Mouse (Mus musculus): ENCODE results near the gene Phf24. TPM values are rescaled to one million over a fixed set of nuclear protein-coding genes. Genes with fewer than 3 reads are reported as not detected.

The Phf24 gene
- polyA plus RNA-seq (2014; fragmentation: Nextera tagmentation; extraction: Ambion mirVana) = 4.9 and 5.7 TPM in 2 replicates

- H3K27ac ChIP-seq (replicated peaks; ENCODE audit: low read depth, low read length) = no peak within 1 kb of the TSS
- peak within 1 kb of the TSS; percentile 65 for H3K4me3 ChIP-seq (ENCODE audit: low read depth, low read length)
- H3K36me3 ChIP-seq (ENCODE audit: control insufficient read depth, insufficient read depth, low read length) = no peaks in the 10 kb centered on the region
- DNase-seq (ENCODE audit: low spot score) (peak; percentile 73), ATAC-seq (ENCODE audit: low read depth) (peak; percentile 83)
- H3K4me2 ChIP-seq (ENCODE audit: low read depth, low read length) = peak within 1 kb of the TSS; percentile 89
- WGBS = 1% methylated on average over 12 of the region's 90 CpGs
- peaks cover 52% of the 10 kb centered on the region for H3K27me3 ChIP-seq (replicated peaks; ENCODE audit: control insufficient read depth, insufficient read depth, low read length)
- H3K4me1 ChIP-seq (ENCODE audit: control insufficient read depth, insufficient read depth, low read length) = no peaks in the 10 kb centered on the region
- H3K9me3 ChIP-seq (ENCODE audit: control insufficient read depth, low read length) = no peaks in the 10 kb centered on the region
- peak within 1 kb of the TSS; percentile 79 for H3K9ac ChIP-seq (ENCODE audit: low read depth, low read length)
Observed at GRCm38 (mm10) chr4:42916617-42917401, at the start of gene Phf24. TSS of gene Phf24 (plus strand) at chr4:42916660.

- WGBS = 61% methylated on average over 3 of the region's 3 CpGs
Observed at GRCm38 (mm10) chr4:42867390-42867789, 49.1 kb upstream of the Phf24 start.

GRCm38 (mm10) chr4:42868193-42868592, 48.3 kb upstream of the Phf24 start:
- H3K27me3 ChIP-seq (replicated peaks; ENCODE audit: control insufficient read depth, insufficient read depth, low read length) = no peaks in the 10 kb centered on the region
- no peak overlapping the region for H3K9ac ChIP-seq (ENCODE audit: low read depth, low read length)
- ATAC-seq (ENCODE audit: low read depth) = no peak
- H3K36me3 ChIP-seq (ENCODE audit: control insufficient read depth, insufficient read depth, low read length) = no peaks in the 10 kb centered on the region
- no peaks in the 10 kb centered on the region for H3K4me1 ChIP-seq (ENCODE audit: control insufficient read depth, insufficient read depth, low read length)
- H3K4me2 ChIP-seq (ENCODE audit: low read depth, low read length) = no peak overlapping the region
- H3K27ac ChIP-seq (replicated peaks; ENCODE audit: low read depth, low read length) = no peak overlapping the region
- no peak for DNase-seq (ENCODE audit: low spot score)
- no peak overlapping the region for H3K4me3 ChIP-seq (ENCODE audit: low read depth, low read length)
- no peaks in the 10 kb centered on the region for H3K9me3 ChIP-seq (ENCODE audit: control insufficient read depth, low read length)
- 90% methylated on average over 5 of the region's 5 CpGs for WGBS

More at GRCm38 (mm10) chr4:42867390-42867789, 49.1 kb upstream of the Phf24 start:
- H3K36me3 ChIP-seq (ENCODE audit: control insufficient read depth, insufficient read depth, low read length) = no peaks in the 10 kb centered on the region
- H3K27ac ChIP-seq (replicated peaks; ENCODE audit: low read depth, low read length) = no peak overlapping the region
- no peaks in the 10 kb centered on the region for H3K9me3 ChIP-seq (ENCODE audit: control insufficient read depth, low read length)
- ATAC-seq (ENCODE audit: low read depth) (no peak), DNase-seq (ENCODE audit: low spot score) (no peak)
- H3K4me2 ChIP-seq (ENCODE audit: low read depth, low read length) = no peak overlapping the region
- H3K4me1 ChIP-seq (ENCODE audit: control insufficient read depth, insufficient read depth, low read length) = no peaks in the 10 kb centered on the region
- H3K9ac ChIP-seq (ENCODE audit: low read depth, low read length) = no peak overlapping the region
- H3K4me3 ChIP-seq (ENCODE audit: low read depth, low read length) = no peak overlapping the region
- H3K27me3 ChIP-seq (replicated peaks; ENCODE audit: control insufficient read depth, insufficient read depth, low read length) = no peaks in the 10 kb centered on the region

GRCm38 (mm10) chr4:42870748-42871147, 45.7 kb upstream of the Phf24 start:
- Histone ChIP-seq H3K4me1 (ENCODE audit: control insufficient read depth, insufficient read depth, low read length) (no peaks in the 10 kb centered on the region), H3K9ac (ENCODE audit: low read depth, low read length) (no peak overlapping the region), H3K27ac (replicated peaks; ENCODE audit: low read depth, low read length) (no peak overlapping the region), H3K27me3 (replicated peaks; ENCODE audit: control insufficient read depth, insufficient read depth, low read length) (no peaks in the 10 kb centered on the region), H3K9me3 (ENCODE audit: control insufficient read depth, low read length) (no peaks in the 10 kb centered on the region), H3K36me3 (ENCODE audit: control insufficient read depth, insufficient read depth, low read length) (no peaks in the 10 kb centered on the region), H3K4me3 (ENCODE audit: low read depth, low read length) (no peak overlapping the region), H3K4me2 (ENCODE audit: low read depth, low read length) (no peak overlapping the region)
- 78% methylated on average over 5 of the region's 5 CpGs for WGBS
- no peak for DNase-seq (ENCODE audit: low spot score)
- ATAC-seq (ENCODE audit: low read depth) = no peak

- ATAC-seq (ENCODE audit: low read depth) (no peak), DNase-seq (ENCODE audit: low spot score) (no peak)
- H3K4me2 ChIP-seq (ENCODE audit: low read depth, low read length) = no peak overlapping the region
- no peak overlapping the region for H3K4me3 ChIP-seq (ENCODE audit: low read depth, low read length)
- H3K27me3 ChIP-seq (replicated peaks; ENCODE audit: control insufficient read depth, insufficient read depth, low read length) = no peaks in the 10 kb centered on the region
- no peaks in the 10 kb centered on the region for H3K4me1 ChIP-seq (ENCODE audit: control insufficient read depth, insufficient read depth, low read length)
- no peaks in the 10 kb centered on the region for H3K36me3 ChIP-seq (ENCODE audit: control insufficient read depth, insufficient read depth, low read length)
- no peak overlapping the region for H3K27ac ChIP-seq (replicated peaks; ENCODE audit: low read depth, low read length)
- 90% methylated on average over 7 of the region's 7 CpGs for WGBS
- H3K9ac ChIP-seq (ENCODE audit: low read depth, low read length) = no peak overlapping the region
- H3K9me3 ChIP-seq (ENCODE audit: control insufficient read depth, low read length) = no peaks in the 10 kb centered on the region
Observed at GRCm38 (mm10) chr4:42872151-42872550, 44.3 kb upstream of the Phf24 start.

GRCm38 (mm10) chr4:42872746-42873435, 43.6 kb upstream of the Phf24 start:
- Histone ChIP-seq H3K4me2 (ENCODE audit: low read depth, low read length) (no peak overlapping the region), H3K36me3 (ENCODE audit: control insufficient read depth, insufficient read depth, low read length) (no peaks in the 10 kb centered on the region), H3K4me3 (ENCODE audit: low read depth, low read length) (no peak overlapping the region), H3K9ac (ENCODE audit: low read depth, low read length) (no peak overlapping the region), H3K27me3 (replicated peaks; ENCODE audit: control insufficient read depth, insufficient read depth, low read length) (no peaks in the 10 kb centered on the region), H3K4me1 (ENCODE audit: control insufficient read depth, insufficient read depth, low read length) (no peaks in the 10 kb centered on the region), H3K9me3 (ENCODE audit: control insufficient read depth, low read length) (no peaks in the 10 kb centered on the region), H3K27ac (replicated peaks; ENCODE audit: low read depth, low read length) (no peak overlapping the region)
- no peak for ATAC-seq (ENCODE audit: low read depth)
- 82% methylated on average over 16 of the region's 16 CpGs for WGBS
- DNase-seq (ENCODE audit: low spot score) = no peak

GRCm38 (mm10) chr4:42874134-42874533, 42.3 kb upstream of the Phf24 start, which contains the start of gene Fam205c:
TSS of gene Fam205c (minus strand) at chr4:42874234.
- no peaks in the 10 kb centered on the region for H3K4me1 ChIP-seq (ENCODE audit: control insufficient read depth, insufficient read depth, low read length)
- H3K4me2 ChIP-seq (ENCODE audit: low read depth, low read length) = no peak within 1 kb of the TSS
- DNase-seq (ENCODE audit: low spot score) (no peak), ATAC-seq (ENCODE audit: low read depth) (no peak)
- no peaks in the 10 kb centered on the region for H3K9me3 ChIP-seq (ENCODE audit: control insufficient read depth, low read length)
- 74% methylated on average over 7 of the region's 7 CpGs for WGBS
- H3K27me3 ChIP-seq (replicated peaks; ENCODE audit: control insufficient read depth, insufficient read depth, low read length) = no peaks in the 10 kb centered on the region
- no peaks in the 10 kb centered on the region for H3K36me3 ChIP-seq (ENCODE audit: control insufficient read depth, insufficient read depth, low read length)
- H3K27ac ChIP-seq (replicated peaks; ENCODE audit: low read depth, low read length) = no peak within 1 kb of the TSS
- H3K9ac ChIP-seq (ENCODE audit: low read depth, low read length) = no peak within 1 kb of the TSS
- H3K4me3 ChIP-seq (ENCODE audit: low read depth, low read length) = no peak within 1 kb of the TSS

GRCm38 (mm10) chr4:42876586-42877291, 39.7 kb upstream of the Phf24 start:
- H3K4me1 ChIP-seq (ENCODE audit: control insufficient read depth, insufficient read depth, low read length) = no peaks in the 10 kb centered on the region
- H3K4me3 ChIP-seq (ENCODE audit: low read depth, low read length) = no peak overlapping the region
- WGBS = 33% methylated on average over 5 of the region's 5 CpGs
- no peak overlapping the region for H3K9ac ChIP-seq (ENCODE audit: low read depth, low read length)
- peak; percentile 78 for DNase-seq (ENCODE audit: low spot score)
- ATAC-seq (ENCODE audit: low read depth) = peak; percentile 87
- no peak overlapping the region for H3K27ac ChIP-seq (replicated peaks; ENCODE audit: low read depth, low read length)
- H3K27me3 ChIP-seq (replicated peaks; ENCODE audit: control insufficient read depth, insufficient read depth, low read length) = no peaks in the 10 kb centered on the region
- H3K36me3 ChIP-seq (ENCODE audit: control insufficient read depth, insufficient read depth, low read length) = no peaks in the 10 kb centered on the region
- H3K4me2 ChIP-seq (ENCODE audit: low read depth, low read length) = no peak overlapping the region
- H3K9me3 ChIP-seq (ENCODE audit: control insufficient read depth, low read length) = no peaks in the 10 kb centered on the region

Measured in embryonic facial prominence, embryonic 14.5 days (tissue).